Mouse (Mus musculus) c-Kit-positive CD71-positive TER-119-negative erythroid progenitor cells, embryonic 14.5 days (primary cell): Measurements from ENCODE around the gene Gsk3b.
A peak's percentile ranks its signal among the peaks of the same experiment; 100 is the strongest.
"Not testable (repeated sequence)": the region's sequence is repeated elsewhere in the genome, so short reads cannot be mapped to it uniquely, and the experiment has no call there.

Experiments used
- DNase-seq: peaks from one replicate; pipeline ENCODE4 v3.0.0-alpha.2; 2013; ENCODE audit warnings: low read depth

The Gsk3b gene

DNA sequence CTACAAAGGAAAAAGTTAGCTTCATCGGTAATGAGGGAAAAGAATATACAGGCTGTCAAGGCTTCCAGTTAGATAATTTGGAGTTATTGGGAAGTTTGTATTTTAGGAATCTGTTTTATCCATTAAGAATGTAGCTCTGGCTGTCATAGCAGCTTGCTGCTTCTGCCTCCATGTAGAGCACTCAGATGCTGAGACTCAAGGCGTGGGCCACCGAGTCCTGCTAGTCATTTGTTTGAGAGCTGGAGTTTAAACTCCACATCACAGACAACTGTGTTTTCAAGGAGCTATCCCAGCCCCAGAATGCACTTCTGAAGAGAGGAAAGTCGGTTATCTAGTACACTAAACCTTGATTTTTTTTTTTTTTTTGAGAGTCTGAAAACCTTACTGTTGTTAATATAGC, 101.2 kb downstream of the Gsk3b start:
- no peak for DNase-seq

DNA sequence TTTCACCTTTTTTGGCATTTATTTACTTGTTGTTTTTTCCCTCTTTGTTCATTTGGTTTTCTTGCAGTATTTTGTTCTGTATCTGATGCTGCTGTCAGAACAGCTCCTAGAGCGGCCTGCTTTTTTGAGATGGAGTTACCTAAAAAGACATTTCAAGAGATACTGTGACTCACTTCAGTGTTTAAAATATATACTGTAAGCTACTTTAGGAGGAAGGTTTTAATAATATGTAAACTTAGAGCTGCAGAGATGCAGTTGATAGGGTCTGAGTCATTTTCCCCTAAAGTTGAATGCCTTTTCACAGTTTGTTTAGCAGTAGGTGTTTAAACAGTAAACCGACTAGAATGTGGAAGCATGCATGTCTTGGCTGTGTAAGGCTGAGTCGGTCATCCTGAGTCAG, 101.7 kb downstream of the Gsk3b start:
- no peak for DNase-seq

DNA sequence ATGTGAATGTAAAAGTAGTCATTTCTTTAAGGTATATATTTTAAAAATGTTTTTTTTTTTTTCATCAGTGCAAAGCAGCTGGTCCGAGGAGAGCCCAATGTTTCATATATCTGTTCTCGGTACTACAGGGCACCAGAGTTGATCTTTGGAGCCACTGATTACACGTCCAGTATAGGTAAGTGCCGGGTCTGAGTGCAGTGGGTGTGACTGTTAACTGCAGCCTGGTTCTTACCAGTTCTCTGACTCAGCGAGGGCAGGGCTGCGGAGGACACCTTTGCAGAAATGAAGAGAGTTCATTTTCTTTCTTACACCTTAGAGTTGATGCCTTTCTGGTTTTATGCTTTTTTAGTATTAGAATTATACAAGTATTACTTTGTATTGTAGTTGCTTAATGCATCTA, 102.7 kb downstream of the Gsk3b start:
- no peak for DNase-seq

DNA sequence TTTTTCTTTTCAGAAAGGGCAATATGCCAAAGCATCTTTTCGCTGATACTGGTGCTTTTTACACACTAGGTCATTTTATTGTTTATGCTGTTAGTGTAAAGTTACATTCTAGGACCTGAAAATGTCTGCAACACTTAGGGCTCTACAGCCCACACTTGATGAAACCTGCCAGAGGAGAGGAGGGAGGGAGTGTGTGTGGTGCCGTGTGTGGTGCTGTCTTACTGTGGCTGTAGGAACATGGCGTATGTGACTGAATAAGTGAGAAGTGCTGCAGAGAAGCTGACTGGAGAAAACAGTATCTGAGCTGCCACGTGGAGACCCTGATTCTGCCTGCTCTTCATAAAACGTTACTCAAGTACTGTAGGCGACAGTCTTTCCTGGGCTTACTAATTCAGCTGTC, 103.8 kb downstream of the Gsk3b start:
- DNase-seq, result no peak

DNA sequence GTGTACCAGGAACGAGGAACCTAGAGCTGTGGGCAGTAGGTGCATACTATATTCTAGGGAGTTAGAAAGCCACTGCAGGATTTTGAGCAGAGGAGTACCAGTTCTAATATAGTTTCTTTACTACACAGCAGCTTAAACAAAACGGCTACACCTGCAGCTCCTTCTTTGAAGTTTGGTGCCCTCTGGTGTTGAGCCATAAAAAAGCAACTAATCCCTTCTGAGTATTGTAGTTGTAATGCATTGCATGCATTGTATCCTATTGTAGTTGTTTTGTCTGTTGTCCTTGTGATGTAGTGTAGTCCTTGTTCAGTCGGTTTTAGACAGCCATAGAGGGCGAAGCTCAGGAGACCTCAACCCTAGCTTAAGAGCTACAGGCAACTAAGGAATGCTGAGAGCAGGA, 108.5 kb downstream of the Gsk3b start:
- peak; percentile 51 for DNase-seq

DNA sequence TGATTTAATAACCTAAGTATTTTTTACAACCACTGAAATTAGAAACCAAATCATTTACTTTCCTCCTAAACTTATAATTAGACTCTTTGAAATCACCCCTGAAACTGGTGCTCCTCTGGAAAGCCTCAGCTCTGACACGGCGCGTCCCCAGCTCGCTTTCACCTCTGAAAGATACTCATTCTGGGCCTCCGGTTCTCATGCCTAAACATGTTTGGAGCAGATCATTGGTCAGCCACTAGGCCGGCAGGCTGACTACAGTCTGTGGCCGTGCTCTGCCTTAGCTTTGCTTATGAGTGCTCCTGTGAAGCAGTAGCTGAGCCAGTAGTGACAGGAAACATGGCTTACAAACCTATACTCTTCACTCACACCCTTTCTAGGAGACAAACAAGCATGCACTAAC, 116.5 kb downstream of the Gsk3b start:
- no peak for DNase-seq

DNA sequence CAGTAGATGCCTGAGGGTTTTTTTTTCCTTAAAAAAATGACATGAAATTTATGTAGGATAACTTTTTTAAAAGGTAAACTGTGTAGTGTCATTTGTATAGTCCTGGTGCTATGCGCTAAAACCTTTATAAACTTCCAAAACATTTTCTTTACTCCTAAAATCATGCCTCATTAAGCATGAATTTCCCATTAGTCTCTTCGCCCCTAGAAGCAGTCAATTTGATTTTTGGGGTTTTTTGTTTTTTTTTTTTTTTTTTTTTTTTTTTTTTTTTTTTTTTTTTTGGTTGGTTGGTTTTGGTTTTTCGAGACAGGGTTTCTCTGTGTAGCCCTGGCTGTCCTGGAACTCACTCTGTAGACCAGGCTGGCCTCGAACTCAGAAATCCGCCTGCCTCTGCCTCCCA, 133.7 kb downstream of the Gsk3b start:
- not testable (repeated sequence) for DNase-seq

DNA sequence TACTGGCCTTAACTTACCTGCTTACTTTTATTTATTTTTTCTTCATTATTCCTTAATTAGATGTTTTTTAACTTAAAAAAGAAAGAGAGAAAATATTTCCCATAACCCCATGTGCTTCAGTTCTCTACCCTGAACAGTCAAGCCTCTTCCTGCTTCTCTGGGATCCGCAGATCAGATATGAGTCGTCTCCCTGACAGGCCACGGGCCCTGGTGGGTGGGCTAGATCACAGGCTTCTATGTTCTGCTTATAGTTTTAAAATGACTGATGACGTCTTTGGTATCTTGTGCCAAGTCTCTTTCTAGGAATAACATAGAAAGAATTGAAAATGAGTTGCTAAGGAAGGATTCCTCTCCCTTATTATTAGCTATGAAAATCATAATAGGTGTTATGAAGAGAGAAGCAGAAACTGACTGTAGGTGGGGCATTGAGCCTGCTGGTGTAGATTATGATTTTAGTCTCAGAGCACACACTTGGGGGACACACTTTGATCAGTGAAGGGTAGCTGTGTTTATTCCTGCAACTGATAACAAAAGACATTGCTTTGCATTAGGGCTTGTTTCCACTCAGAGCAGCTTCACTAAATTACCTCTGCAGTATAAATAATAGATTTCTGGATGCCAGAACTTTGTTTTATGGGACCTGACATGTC, 148.3 kb downstream of the Gsk3b start:
- peak; percentile 20 for DNase-seq

DNA sequence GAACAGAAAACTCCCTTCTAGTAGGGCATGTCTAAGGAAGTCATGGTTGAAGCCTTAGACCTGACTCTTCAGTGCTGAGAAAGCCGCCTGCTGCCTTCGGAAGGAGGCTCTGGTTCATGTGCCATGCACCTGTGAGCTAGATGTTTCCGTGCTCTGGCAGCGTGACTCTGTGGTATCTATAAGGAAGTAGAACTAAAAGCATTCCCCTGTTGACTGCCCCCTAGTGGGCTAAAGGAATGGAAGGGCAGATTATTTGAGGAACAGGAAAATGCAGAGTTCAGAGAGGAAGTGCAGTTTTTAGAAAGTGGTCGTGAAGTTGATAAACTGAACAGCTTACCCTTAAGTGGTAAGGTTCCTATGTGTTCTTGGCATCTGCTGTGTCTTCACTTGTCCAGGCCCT, 150.9 kb downstream of the Gsk3b start:
- peak; percentile 44 for DNase-seq

DNA sequence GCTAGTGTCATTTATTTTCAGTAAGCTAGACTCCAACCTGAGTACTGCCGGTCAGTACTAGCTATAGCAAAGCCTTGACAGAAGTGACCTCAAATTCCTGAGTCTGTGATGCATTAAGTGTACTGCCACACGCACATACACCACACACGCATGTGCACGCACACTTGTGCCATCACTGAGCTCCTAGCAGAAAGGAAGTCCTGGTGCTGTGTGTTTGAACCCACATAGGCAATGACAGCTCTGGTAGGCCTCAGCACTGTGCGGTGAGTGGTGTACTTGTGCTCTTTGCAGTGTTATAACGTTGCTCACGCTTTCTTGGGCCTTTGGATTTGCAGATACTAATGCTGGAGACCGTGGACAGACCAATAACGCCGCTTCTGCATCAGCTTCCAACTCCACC, 151.4 kb downstream of the Gsk3b start:
- DNase-seq, result no peak

DNA sequence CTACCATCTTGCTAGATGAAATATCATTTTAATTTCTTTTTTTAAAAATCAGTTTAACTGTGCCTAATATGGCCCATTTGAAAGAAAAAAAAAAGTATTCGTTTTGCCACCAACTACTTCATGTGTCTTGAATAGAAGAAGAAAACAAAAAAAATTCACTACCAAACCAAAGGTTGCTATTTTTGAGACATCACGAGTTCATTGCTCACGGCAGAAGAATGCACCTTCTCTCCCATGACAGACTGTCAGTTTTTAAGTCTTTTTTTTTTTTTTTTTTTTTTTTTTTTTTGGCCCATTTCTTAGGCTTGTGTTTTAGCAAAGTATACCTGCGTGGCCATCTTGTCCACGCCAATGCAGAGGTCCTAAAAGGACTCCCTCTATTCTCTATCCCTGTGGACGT, 155.3 kb downstream of the Gsk3b start:
- no peak for DNase-seq

DNA sequence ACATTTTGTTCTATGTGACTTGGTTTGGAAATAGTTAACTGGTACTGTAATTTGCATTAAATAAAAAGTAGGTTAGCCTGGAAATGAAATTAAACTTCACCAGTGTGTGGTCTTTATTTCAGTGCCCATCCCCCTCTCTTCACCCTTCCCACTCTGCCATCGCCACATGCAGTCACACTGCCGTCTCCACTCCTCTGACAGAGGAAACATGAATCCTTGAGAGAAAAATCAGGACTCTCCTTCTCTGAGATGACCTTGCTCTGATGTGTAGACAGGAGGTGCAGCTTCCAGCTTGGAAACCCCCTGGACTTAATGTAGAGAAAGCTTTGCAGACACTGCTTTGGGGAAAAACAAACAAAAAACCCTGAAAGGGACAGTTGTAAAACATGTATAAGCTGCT, 156.6 kb downstream of the Gsk3b start:
- DNase-seq, result no peak

DNA sequence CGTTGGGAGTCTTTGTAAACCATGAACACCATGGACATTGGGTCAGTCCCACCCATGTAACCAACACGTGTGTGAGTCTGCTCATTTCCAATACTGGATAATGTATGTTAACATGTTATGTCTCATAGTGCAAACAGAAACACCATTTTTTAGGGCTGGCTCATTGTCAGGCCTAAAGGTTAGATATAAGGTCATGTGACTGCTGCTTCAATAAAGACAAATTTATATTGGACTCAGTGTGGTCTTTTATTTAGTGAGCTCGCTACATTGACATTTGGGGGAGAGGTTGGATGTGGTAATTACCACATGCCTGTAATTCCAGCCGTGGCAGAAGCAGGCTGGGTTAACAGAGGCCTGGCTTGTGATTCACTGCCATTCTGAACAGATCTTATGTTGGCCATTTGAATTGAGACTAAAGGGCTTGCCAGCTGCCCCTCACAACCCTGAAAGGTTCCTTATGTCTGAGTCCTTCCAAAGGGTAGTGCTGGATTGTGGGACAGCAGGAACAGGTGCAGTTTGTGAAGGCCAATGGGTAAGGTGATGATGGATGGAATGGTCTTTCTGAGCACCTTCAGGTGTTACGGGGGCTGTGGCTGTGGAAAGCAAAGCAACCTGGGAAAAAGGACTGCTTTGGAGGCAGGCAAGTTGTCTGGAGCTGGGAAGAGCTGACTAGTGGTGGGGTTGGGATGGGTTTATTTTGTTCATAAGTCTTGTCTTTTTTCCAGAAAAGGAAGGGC, 157.2 kb downstream of the Gsk3b start:
- no peak for DNase-seq

DNA sequence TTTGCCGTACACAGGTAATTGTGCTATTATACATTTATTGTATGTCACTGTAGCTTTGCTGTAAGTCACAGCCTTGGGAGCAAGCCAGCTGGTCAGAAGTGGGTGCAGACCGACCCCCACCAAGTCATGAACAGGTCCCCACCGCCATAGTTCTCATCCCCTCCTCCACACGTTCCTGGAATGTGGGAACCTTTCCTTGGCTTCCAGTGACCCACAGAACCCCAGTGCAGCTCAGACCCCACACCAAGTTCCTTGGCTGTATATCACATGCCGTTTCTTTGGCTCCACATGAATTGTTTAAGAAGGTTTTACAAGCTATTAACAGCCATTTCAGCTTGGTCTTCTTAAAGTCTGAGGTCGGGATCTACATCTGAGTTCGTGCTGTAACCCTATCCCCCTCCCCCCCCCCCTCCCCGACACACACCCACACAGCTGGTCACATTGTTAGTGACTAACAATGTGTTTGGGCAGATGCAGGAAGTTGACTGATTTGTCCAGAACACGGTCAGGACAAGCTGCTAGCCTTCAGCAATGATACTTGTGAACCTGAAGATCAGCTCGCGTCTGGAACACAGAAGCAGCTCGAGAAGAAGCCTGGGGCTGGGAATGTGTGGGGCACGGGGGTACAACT, 159.6 kb downstream of the Gsk3b start:
- DNase-seq, result no peak

DNA sequence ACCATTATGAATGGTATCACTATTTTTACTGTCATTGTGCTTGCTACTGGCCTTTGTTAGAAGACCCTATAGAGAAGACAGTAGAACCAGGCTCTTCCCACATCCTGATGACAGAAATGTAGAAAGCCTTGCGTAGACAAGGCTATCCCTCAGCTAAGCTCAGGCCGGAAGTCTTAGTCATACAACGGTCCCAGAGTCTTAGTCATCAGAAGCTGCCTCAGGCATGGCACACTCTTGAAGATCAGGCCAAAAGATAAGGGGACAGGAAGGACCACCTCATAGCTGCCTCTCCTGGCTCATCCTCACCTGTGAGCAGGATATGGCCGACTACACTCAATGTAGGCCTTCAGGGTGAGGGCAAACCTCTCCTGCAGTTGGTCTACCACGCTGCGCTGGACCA, 161.7 kb downstream of the Gsk3b start:
- DNase-seq, result no peak

DNA sequence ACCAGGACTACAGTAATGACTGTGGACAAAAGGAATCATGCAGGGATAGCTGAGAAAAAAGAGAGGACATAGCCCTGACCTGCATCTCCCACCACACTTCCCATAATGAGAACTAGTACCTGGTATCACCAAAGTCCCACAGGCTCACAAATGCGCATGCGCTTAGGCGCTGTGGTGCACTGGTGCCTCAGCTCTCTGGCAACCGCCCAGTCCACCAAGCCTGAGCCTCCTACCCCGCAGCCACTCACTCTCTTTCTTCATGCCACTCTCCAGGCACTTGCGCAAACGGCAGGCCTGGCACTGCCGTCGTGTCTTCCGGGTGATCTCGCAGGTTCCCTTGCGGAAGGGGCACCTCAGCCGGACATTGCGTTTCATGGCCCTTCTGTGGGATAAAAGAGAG, 165.2 kb downstream of the Gsk3b start:
- DNase-seq, result no peak

DNA sequence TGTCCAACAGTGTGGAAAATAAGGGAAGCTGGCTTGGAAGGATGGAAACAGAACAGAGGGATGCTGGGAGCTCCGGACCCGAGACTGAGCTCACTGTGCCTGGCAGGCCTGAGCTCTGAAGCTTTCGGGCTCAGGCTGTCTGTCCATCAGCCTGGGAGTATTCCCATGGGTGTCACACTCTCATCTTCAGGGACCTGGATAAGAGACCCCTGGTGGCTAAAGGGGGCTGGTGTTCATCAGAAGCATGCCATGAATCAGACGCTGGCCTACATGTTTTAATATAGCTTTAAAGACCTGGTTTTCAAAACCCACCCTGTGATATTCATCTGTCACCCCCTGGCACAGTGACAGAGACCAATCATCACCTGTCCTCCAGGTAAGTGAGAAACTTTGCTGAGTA, 166.3 kb downstream of the Gsk3b start:
- DNase-seq, result no peak

DNA sequence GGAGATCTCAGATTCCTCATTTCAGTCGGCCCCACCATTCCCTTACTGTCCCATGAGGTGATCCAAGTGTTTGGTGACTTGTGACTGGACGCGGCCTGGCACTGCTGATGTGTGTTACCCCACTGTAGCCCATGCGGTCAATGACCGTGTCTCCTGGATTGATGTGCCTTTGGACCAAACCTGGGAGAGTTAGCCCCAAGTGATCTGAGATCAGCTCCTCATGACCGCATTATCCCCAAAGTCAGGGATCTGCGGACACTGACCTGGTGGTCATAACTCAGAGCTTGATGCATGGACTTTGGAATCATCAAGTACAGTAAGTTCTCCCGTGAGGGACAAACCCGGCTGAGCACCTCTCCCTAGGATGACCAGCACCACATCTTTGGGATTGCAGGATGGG, 167.1 kb downstream of the Gsk3b start:
- no peak for DNase-seq

DNA sequence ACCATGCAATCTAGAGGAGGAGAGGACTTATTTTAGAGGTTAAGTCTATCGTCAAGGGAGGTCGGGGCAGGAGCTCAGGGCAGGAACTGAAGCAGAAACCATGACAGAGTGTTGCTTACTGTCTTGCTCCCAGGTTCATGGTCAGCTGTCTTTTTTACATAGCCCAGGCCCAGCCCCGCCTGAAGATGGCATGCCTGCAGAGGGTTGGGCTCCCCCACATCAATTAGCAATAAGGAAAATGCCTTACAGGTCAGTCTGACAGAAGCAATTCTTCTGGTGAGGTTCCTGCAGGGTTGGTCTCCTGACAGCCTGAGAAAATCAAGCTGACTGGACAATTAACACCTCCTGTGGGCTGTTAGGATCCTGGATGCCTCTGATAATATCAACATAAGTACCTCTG, 182.8 kb downstream of the Gsk3b start:
- no peak for DNase-seq

DNA sequence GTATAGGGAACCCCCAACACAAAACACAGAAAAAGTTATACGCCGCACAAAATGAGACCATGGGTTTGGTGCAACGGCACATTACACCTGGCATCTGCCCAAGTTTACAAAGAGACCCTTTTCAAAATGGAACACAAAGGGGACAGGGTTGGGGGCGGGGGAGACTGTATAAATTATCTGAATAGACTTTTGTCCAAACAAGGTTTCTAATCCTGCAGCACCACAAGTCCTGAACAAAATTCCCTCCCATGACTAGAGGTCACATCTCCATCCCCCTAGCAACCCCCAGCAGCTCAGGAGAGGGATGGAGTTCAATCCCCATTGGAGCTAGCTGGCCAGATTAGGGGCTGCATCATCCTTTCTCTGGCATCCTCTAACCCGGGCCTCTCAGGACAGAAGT, 183.7 kb downstream of the Gsk3b start:
- DNase-seq, result no peak

DNA sequence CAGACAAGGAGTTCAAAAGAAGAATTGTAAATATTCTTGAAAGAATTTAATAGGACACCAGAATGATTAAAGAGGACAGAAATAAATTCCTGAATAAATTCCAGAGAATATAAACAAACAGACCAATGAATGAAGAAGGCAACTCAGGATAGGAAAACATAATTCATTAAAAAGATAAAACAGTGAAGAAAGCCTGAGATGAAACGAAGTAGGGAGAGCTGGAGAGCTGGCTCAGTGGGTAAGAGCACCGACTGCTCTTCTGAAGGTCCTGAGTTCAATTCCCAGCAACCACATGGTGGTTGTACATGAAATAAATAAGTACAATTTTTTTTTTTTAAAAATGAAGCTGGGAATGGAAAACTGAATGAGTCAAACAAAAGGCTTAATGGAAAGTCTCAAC, 185.9 kb downstream of the Gsk3b start:
- no peak for DNase-seq

DNA sequence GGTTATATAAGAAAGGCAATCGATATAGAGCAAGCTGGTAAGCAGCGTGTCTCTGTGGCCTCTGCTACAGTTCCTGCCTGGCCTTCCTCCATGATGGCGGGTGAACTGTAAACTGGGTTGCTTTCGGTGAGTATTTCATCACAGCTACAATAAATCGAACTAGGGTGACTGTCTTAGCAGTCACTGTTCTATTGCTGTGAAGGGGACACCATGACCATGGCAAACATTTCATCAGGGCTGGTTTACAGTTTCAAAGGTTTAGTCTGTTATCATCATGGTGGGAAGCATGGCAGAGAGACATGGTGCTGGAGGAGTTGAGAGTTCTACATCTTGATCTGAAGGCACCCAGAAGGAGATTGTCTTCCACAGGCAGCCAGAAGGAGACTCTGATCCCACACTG, 191.0 kb downstream of the Gsk3b start:
- DNase-seq, result no peak

DNA sequence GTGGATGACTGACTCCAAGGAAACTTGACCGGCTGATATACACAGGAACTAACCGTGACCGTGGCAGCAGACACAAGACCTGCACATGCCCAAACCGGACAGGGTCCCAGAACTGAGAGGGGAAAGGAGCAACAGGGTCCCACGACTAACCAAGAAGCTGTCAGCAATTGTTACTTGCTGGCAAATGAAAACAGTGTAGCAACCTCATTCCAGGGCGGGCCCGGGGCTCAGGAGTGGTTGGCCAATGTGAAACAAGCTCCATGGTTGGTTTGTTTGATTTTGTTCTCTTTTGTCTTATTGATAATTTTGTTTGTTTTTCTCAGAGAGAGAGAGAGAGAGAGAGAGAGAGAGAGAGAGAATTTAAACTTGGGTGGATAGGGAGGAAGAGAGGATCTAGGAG, 192.2 kb downstream of the Gsk3b start:
- no peak for DNase-seq
